Mouse (Mus musculus) heart, postnatal 0 days (tissue): ENCODE data around the gene Cxcl16.
"Not testable (repeated sequence)": the region's sequence is repeated elsewhere in the genome, so short reads cannot be mapped to it uniquely, and the experiment has no call there.

Experiments used
- CTCF ChIP-seq: IDR thresholded peaks from 2 replicates; pipeline ENCODE4 v1.5.1; 2016; ENCODE audit warnings: antibody characterized with exemption, control low read depth, low read depth
- EP300 ChIP-seq: IDR thresholded peaks from 2 replicates; pipeline ENCODE4 v1.6.1; 2016; ENCODE audit warnings: antibody characterized with exemption, low read depth

- not testable (repeated sequence) for TF ChIP-seq CTCF, EP300
Measured at GRCm38 (mm10) chr11:70473291-70473690, 13.5 kb upstream of the Cxcl16 start.
